Mouse (Mus musculus): ENCODE measurements at regions not wholly inside any gene's neighbourhood (a gene's known extent, or its start where the extent isn't known, plus 50 kb on each side); places are given as distances from the start of the nearest gene placed in this dataset.
A peak's percentile ranks its signal among the peaks of the same experiment; 100 is the strongest.

GRCm38 (mm10) chr14:68783216-68783615, 510.9 kb downstream of the Synb start:
- DNase-seq = no peak

GRCm38 (mm10) chr14:68770411-68770810, 523.7 kb downstream of the Synb start:
- DNase-seq = no peak

- no peak for DNase-seq
These were observed 531.2 kb downstream of the Synb start for GRCm38 (mm10) chr14:68762916-68763315.

- DNase-seq = no peak
These were observed 549.4 kb downstream of the Synb start for GRCm38 (mm10) chr14:68744661-68745060.

GRCm38 (mm10) chr14:68738474-68738873, 555.6 kb downstream of the Synb start:
- no peak for DNase-seq

- DNase-seq = peak; percentile 46
These were observed 558.3 kb downstream of the Synb start for GRCm38 (mm10) chr14:68735756-68736155.

- no peak for DNase-seq
These were observed 572.9 kb downstream of the Synb start for GRCm38 (mm10) chr14:68721156-68721555.

GRCm38 (mm10) chr14:68719429-68720160, 574.5 kb downstream of the Synb start:
- DNase-seq = no peak

GRCm38 (mm10) chr14:68718846-68719245, 575.3 kb downstream of the Synb start:
- DNase-seq = no peak

Measured in thymus, postnatal 25 days (tissue).